Mouse (Mus musculus) gastrocnemius, adult 18-20 months (tissue): ENCODE measurements around the gene Ppp2r2c. TPM values are rescaled to one million over a fixed set of nuclear protein-coding genes. Genes with fewer than 3 reads are reported as not detected.

ENCODE experiments used
- DNase-seq: peaks from one replicate; pipeline ENCODE4 v3.0.0; 2021; ENCODE audit warnings: low spot score
- total RNA-seq, 2 experiments: library from RNA; stranded (reverse); gene quantifications; 2 replicates each; pipeline ENCODE4 v1.2.3; 2021

Gene Ppp2r2c
- total RNA-seq, 2 experiments from 2014 or later = 0.55 to 0.74 TPM

DNA sequence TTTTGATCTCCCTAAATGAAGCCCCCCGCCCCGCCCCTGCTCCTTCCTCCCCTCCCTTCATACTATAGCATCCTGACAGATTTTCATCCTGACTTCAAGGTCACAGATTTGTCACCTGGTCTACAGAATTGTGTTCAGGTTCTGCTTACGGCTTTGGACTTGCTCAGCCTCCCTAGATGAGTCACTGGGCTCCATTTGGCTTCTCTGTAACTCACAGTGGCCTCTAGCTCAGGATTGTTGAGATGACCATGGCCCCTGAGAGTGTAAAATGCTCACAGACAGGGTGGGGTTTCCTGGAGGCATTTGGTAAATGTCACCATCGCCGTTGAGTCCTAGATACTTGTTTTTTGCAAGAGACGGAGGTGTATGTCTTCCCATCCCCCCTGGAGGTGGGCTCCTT is 2.6 kb downstream of the Ppp2r2c start:
- no peak for DNase-seq

DNA sequence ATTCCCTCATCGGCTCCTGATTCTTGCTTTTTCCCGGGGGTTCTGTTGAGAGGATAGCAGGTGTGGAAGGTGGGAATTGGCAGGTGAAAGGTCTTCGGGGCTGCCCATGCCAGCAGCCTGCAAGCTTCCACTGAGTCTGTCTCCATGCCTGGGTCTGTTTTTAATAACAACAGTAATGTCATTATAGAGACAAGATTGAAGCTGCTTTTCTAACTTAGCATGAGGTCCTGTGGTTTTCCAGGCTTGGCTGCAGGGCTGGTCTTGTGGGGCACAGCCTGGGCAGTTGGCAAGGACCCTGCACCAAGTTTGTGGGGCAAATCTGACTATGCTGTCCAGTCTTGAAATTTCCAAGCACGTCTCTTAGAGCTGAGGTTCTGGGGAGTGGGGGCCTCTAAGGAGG is 7.6 kb downstream of the Ppp2r2c start:
- DNase-seq = no peak

DNA sequence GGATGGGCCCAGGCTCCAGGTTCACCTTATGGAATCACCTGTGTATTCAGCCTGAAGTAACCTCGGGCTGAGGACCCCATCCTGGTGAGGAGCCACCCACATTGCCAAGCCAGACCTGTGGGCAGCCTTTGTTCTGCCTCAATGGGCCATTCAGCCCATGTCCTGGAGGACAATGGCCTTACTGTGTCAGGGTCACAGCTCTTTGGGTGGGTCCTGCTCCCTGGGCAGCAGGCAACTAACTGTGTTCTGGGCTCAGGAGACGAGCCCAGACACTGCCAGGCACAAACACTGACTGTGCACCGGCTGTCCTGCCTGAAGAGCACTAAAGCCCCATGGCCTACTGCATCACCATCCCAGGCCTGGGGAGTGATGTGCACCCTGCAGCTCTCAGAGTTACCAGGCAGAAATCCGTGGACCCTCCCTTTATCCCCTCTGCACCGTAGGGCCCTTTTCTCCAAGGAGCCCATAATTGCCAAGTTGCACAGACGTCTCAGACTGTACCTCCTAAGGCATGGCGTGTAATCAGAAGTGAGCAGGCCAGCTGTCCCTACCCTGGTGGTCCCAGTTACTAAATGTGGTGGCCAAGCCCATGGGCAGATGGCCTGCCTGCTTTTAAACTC is 8.6 kb downstream of the Ppp2r2c start:
- no peak for DNase-seq

GRCm38 (mm10) chr5:36877641-36878040 is 9.3 kb downstream of the Ppp2r2c start:
- no peak for DNase-seq

DNA sequence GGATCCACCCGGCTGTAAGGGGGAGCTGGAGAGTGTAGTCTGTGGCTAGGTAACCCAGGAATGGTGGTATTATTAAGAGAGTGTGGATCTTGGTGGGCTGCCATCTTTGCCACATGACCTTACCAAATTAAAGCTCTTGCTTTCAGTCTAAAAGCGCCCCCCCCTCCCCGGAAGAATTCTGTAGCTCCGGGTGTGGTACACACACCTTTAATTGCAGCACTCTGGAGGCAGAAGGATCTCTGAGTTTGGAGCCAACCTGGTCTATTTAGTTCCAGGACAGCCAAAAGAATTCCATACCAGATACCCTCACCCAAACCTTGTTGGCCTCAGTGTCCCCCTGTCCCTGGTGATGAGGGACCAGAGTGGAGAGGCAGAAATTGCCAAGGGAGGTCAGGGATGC is 10.5 kb downstream of the Ppp2r2c start:
- DNase-seq = no peak

GRCm38 (mm10) chr5:36880622-36881021 is 12.3 kb downstream of the Ppp2r2c start:
- no peak for DNase-seq

GRCm38 (mm10) chr5:36883516-36883915 is 15.2 kb downstream of the Ppp2r2c start:
- no peak for DNase-seq

GRCm38 (mm10) chr5:36885067-36885466 is 16.8 kb downstream of the Ppp2r2c start:
- DNase-seq = no peak

DNA sequence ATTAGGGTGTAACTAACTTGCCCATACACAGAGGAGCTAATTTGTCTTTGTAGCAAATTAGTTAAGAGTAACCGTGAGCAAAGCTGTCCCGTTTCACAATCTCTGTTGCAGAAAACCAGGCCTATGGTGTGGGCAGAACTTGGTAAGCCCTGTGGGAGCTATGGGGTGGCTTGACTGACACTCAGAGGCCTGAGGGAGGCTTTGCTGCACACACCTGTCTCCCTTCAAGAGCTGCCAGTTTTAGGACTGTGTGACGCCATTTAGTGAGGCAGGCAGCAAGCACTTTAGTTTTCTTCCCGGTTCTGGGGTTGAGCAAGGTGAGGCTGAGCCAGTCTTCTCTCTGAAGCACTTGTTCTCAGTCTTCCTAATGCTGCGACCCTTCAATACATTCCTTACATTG is 17.3 kb downstream of the Ppp2r2c start:
- DNase-seq = no peak

GRCm38 (mm10) chr5:36886298-36886697 is 18.0 kb downstream of the Ppp2r2c start:
- DNase-seq = no peak

DNA sequence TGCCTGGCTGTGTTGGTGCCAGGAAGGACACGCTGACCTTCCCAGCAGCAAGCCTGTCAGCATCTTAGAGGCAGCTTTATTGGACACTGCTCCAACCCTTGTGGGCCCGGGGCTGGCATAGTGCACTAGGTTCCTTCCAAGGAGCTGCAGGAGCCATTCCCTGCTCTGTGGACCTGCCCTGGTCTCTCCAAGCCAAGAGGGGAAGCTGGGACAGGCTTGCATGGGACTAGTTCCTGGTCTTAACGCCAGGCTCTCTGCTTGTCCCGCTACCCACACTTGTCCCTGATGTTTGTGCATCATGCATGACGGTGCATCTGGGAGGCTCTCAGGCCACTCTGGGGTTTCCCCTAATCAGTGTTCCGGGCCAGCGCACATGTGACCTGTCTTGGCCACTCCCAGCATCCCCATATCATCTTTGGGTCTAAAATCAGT is 18.6 kb downstream of the Ppp2r2c start:
- no peak for DNase-seq

GRCm38 (mm10) chr5:36887299-36887988 is 19.1 kb downstream of the Ppp2r2c start:
- DNase-seq = no peak

DNA sequence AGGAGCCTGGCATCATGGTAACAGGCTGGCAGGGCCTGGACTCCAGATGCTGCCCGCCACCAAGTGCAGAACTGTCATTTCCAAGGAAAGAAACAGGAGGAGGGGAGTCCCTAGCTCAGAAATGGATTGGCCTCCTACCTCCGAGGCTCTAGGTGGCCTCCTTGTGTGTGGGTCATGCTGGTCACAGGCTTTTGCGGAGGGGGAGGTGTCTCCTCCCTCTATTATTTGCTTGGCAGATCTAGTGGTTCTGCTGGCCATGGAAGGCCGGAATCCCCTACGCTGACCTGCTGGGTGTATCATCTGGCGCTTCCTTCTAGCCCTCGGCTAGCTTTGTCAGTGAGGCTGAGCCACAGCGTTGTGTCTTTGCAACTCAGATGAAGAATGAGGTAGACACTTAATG is 20.2 kb downstream of the Ppp2r2c start:
- no peak for DNase-seq

DNA sequence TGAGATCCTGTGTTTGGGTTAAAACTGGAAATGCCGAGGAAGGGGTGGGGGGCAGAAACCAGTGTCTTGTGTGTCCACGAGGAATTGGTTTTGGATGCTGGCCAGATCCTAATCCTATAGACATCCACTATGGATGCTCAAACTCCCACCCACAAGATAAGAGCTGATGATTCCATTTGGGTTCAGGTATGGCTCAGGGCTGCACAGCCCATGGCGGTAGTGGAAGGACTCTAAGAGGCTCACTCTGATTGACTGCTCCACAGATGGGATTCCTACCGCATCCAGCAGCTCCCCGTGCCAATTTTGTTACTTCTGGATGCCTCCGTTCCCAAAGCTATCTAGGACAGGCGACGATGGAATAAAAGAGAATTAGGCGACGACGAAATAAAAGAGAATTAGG is 20.6 kb downstream of the Ppp2r2c start:
- no peak for DNase-seq

DNA sequence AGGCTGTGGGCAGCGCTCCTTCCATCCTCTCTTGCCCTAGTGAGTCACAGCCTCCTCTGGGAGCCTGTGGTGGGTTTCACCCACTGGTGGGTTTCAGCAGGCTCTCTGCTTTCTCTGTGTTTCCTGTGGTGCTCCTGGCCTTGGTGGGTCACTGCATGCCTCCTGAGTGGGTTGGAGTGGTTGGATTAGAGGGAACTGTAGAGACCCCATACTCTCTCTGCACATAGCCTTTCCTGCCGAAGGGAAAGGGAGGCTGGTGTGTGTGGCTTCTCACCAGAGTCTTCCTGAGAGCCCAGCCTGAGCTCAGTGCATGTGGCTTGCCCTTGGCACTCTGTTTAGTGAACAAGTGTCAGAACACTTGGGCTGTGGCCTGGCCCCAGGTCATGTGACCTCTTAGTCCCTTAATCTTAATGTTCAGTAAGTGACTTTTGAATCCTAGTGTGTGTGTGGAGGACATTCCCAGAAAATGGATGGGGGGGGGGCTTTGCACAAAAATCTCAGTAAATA is 21.1 kb downstream of the Ppp2r2c start:
- no peak for DNase-seq

DNA sequence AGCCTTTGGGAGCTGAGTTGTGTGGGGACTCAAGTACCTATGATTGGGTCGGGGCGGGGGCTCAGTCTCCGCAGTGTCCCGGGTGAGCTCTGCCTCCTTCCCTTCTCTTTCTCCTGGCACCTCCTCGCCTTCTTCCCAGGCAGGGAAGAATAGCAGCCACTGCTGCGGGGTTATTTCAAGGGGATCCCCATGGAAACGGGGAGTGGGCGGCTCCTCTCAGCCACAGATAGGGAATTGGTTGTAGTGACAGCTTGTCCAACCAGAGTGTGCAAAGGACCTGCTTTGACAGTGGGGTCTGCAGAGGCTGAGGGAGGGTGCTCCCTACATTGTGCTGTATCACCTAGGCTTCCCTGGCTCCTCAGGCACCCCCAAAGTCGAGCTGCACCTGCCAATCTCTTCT is 22.5 kb downstream of the Ppp2r2c start:
- no peak for DNase-seq

GRCm38 (mm10) chr5:36891793-36892470 is 23.6 kb downstream of the Ppp2r2c start:
- DNase-seq = no peak

GRCm38 (mm10) chr5:36893263-36893662 is 24.9 kb downstream of the Ppp2r2c start:
- DNase-seq = no peak

DNA sequence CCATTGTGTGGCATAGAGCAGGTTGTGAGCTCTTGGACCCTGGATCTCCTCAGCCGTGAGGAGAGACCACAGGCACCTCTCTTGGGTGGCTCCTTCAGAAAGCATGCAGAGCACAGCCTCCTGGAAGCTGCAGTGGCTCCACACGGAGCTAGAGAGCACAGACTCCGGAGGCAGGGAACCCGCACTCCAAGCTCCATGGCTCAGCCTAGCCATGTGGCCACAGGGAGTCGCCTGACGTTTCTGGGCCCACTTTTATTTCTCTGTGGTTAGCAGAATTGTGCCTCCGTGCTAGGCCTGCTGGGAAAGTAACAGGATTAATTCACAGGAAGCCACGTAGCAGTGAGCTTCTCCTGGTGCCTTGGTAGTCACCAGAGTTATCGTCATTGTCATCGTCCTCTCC is 25.8 kb downstream of the Ppp2r2c start:
- DNase-seq = no peak

- no peak for DNase-seq
Observed at GRCm38 (mm10) chr5:36894604-36895368, 26.5 kb downstream of the Ppp2r2c start.

DNA sequence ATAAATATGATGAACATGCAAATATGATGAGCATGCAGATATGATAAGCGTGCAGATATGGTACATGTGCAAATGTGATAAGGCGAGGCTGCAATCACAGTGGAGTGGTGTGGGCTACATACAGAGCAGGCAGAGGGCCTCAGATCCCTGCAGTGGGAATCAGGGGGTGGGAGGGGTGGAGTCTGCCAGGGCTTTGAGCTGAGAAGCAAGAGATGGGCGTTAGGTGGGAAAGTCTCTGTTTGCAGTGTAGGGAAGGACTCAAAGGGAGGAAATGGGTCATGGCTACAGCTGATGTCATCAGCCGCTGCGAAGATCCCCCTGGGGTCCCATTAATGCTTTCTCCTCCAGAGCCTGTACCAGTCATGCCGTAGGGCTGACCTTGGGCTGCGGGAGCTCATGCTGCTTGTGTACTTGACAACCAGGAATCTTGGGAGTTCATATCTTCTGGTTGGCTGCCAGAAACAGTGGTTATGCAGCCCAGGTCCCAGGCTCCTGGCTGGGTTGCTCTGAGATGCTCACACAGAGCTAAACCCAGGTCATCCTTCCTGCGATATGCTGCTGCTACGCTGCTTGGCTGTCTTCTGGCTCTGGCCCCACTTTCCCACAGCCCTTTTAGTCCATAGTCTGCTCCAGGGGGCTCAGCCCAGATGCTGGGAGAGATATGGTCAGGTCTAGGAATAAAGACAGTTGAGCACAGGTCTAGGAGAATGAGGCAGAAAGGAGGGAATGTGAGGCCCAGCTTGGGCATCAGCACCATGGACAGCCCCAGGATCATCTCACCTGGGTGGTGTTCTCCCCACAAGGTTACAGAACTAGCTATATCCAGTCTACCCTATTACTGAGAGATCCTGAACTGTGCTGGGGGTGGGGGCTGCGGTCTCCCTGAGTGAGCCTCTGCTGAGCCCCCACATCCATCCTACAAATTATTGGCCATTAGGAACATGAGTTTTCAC is 27.6 kb downstream of the Ppp2r2c start:
- no peak for DNase-seq
